Mouse (Mus musculus) C2C12 (cell line): ENCODE measurements at regions not wholly inside any gene's neighbourhood (a gene's known extent, or its start where the extent isn't known, plus 50 kb on each side); places are given as distances from the start of the nearest gene placed in this dataset.

Experiments
- CEBPB ChIP-seq: IDR thresholded peaks from one replicate; pipeline ENCODE4 v1.6.1; 2011; ENCODE audit warnings: low read depth, mild to moderate bottlenecking, control low read depth, moderate library complexity
- CTCF ChIP-seq: IDR thresholded peaks from one replicate; pipeline ENCODE4 v1.5.1; 2011; ENCODE audit not compliant: control insufficient read depth, insufficient read depth, insufficient read length
- FOSL1 ChIP-seq: IDR thresholded peaks from one replicate; pipeline ENCODE4 v1.8.0; 2011; ENCODE audit warnings: mild to moderate bottlenecking, low read length; ENCODE audit not compliant: poor library complexity, insufficient read depth, severe bottlenecking
- MAX ChIP-seq: IDR thresholded peaks from one replicate; pipeline ENCODE4 v1.6.1; 2011; ENCODE audit warnings: mild to moderate bottlenecking, control low read depth
- MYOD1 ChIP-seq: IDR thresholded peaks from one replicate; pipeline ENCODE4 v1.6.1; 2011; ENCODE audit warnings: low read depth; ENCODE audit not compliant: control insufficient read depth, insufficient read length
- USF1 ChIP-seq: IDR thresholded peaks from one replicate; pipeline ENCODE4 v1.6.1; 2011; ENCODE audit warnings: low read depth, mild to moderate bottlenecking, control low read depth, moderate library complexity

- TF ChIP-seq CTCF, result no peak
- TF ChIP-seq MYOD1, result no peak
- TF ChIP-seq MAX, result no peak
- TF ChIP-seq USF1, result no peak
- TF ChIP-seq CEBPB, result no peak
- no peak for TF ChIP-seq FOSL1
Observed at GRCm38 (mm10) chr13:28842811-28843210, 110.7 kb downstream of the Sox4 start.
